Mouse (Mus musculus) lung, postnatal 0 days (tissue): ENCODE measurements around the gene Celf2. TPM values are rescaled to one million over a fixed set of nuclear protein-coding genes. Genes with fewer than 3 reads are reported as not detected.

ENCODE experiments used
- ATAC-seq: fragments of 200-750 bp; cut with Nextera tagmentation; 2 replicates; pipeline ENCODE4 v1.8.0; 2017; ENCODE audit warnings: moderate library complexity
- DNase-seq: peaks from one replicate; pipeline ENCODE4 v3.0.0-alpha.2; 2016; ENCODE audit warnings: low spot score
- H3K27ac ChIP-seq: fragments of 300-500 bp; sonication (generic); 2 replicates; pipeline ENCODE4 v1.5.1; 2014; ENCODE audit warnings: antibody characterized with exemption, mild to moderate bottlenecking, low read length, mixed read lengths
- H3K27me3 ChIP-seq: fragments of 300-500 bp; sonication (generic); replicated peaks from 2 replicates; pipeline ENCODE4 v1.6.1; 2014; ENCODE audit warnings: low read length, mixed read lengths; ENCODE audit not compliant: insufficient read depth
- H3K36me3 ChIP-seq: fragments of 300-500 bp; sonication (generic); 2 replicates; pipeline ENCODE4 v1.6.1; 2014; ENCODE audit warnings: low read length, mixed read lengths; ENCODE audit not compliant: insufficient read depth
- H3K4me1 ChIP-seq: fragments of 300-500 bp; sonication (generic); 2 replicates; pipeline ENCODE4 v1.6.1; 2014; ENCODE audit warnings: antibody characterized with exemption, low read depth, low read length, mixed read lengths; ENCODE audit not compliant: insufficient read depth
- H3K4me2 ChIP-seq: fragments of 300-500 bp; sonication (generic); replicated peaks from 2 replicates; pipeline ENCODE4 v1.6.1; 2014; ENCODE audit warnings: low read depth, mild to moderate bottlenecking, low read length, moderate library complexity, mixed read lengths
- H3K4me3 ChIP-seq: fragments of 300-500 bp; sonication (generic); 2 replicates; pipeline ENCODE4 v1.5.1; 2014; ENCODE audit warnings: low read depth, low read length
- H3K9ac ChIP-seq: fragments of 300-500 bp; sonication (generic); replicated peaks from 2 replicates; pipeline ENCODE4 v1.6.1; 2014; ENCODE audit warnings: low read depth, mild to moderate bottlenecking
- H3K9me3 ChIP-seq: fragments of 300-500 bp; sonication (generic); 2 replicates; pipeline ENCODE4 v1.6.1; 2016; ENCODE audit warnings: low read length, mixed read lengths
- CTCF ChIP-seq: IDR thresholded peaks from 2 replicates; pipeline ENCODE4 v1.5.1; 2016; ENCODE audit warnings: antibody characterized with exemption, mild to moderate bottlenecking
- EP300 ChIP-seq: IDR thresholded peaks from 2 replicates; pipeline ENCODE4 v1.6.1; 2016; ENCODE audit warnings: antibody characterized with exemption, mild to moderate bottlenecking, control low read depth
- WGBS: fragments of 180-500 bp; shearing (Covaris S2); extraction: QIAGEN DNeasy Blood & Tissue Kit; methylation state at CpG from one replicate; pipeline ENCODE4 v1.1.7; 2014; 5-methylcytosine and 5-hydroxymethylcytosine counted together
- polyA plus RNA-seq: library from polyadenylated mRNA; unstranded; fragments of >200 nt; fragmentation: Nextera tagmentation; extraction: Ambion mirVana; gene quantifications from 2 replicates; pipeline ENCODE4 v1.2.1, GENCODE M21; 2015

The Celf2 gene
- polyA plus RNA-seq, 1 experiment from 2014 or later = 49.6 TPM

GRCm38 (mm10) chr2:6573640-6574039 lies 935.7 kb downstream of the Celf2 start:
- Histone ChIP-seq H3K27me3 (no peaks in the 10 kb centered on the region), H3K4me3 (no peak overlapping the region), H3K9ac (no peak overlapping the region), H3K9me3 (no peaks in the 10 kb centered on the region), H3K4me2 (no peak overlapping the region), H3K36me3 (no peaks in the 10 kb centered on the region), H3K27ac (no peak overlapping the region), H3K4me1 (no peaks in the 10 kb centered on the region)
- TF ChIP-seq CTCF = no peak
- no peak for TF ChIP-seq EP300
- DNase-seq (peak; percentile 36), ATAC-seq (peak; percentile 60)
- 65% methylated on average over 2 of the region's 2 CpGs for WGBS

GRCm38 (mm10) chr2:6572976-6573375 lies 936.4 kb downstream of the Celf2 start:
- no peak overlapping the region for H3K4me2 ChIP-seq
- TF ChIP-seq CTCF = no peak
- TF ChIP-seq EP300 = no peak
- 78% methylated on average over 5 of the region's 5 CpGs for WGBS

GRCm38 (mm10) chr2:6569040-6569542 lies 940.3 kb downstream of the Celf2 start:
- 69% methylated on average over 1 of the region's 1 CpGs for WGBS
- no peaks in the 10 kb centered on the region for H3K9me3 ChIP-seq

More at GRCm38 (mm10) chr2:6572976-6573375, 936.4 kb downstream of the Celf2 start:
- no peak overlapping the region for H3K9ac ChIP-seq
- no peak for DNase-seq
- no peak for ATAC-seq
- no peaks in the 10 kb centered on the region for H3K27me3 ChIP-seq
- no peaks in the 10 kb centered on the region for H3K9me3 ChIP-seq
- no peaks in the 10 kb centered on the region for H3K4me1 ChIP-seq
- no peaks in the 10 kb centered on the region for H3K36me3 ChIP-seq
- H3K27ac ChIP-seq = no peak overlapping the region
- no peak overlapping the region for H3K4me3 ChIP-seq

GRCm38 (mm10) chr2:6565175-6565574 lies 944.2 kb downstream of the Celf2 start:
- Histone ChIP-seq H3K36me3 (peaks cover 4% of the 10 kb centered on the region; the same call in 1 of the 2 replicates), H3K4me3 (no peak overlapping the region), H3K27me3 (no peaks in the 10 kb centered on the region), H3K9ac (no peak overlapping the region), H3K4me1 (0 out of 2 replicates have a peak, but pooled peaks cover 3% of the 10 kb centered on the region), H3K27ac (no peak overlapping the region), H3K9me3 (no peaks in the 10 kb centered on the region), H3K4me2 (no peak overlapping the region)
- TF ChIP-seq CTCF = no peak
- no peak for TF ChIP-seq EP300
- 93% methylated on average over 3 of the region's 3 CpGs for WGBS
- ATAC-seq (no peak), DNase-seq (no peak)

More at GRCm38 (mm10) chr2:6569040-6569542, 940.3 kb downstream of the Celf2 start:
- DNase-seq = peak; percentile 24
- no peaks in the 10 kb centered on the region for H3K27me3 ChIP-seq
- 0 out of 2 replicates have a peak, but pooled peaks cover 3% of the 10 kb centered on the region for H3K4me1 ChIP-seq
- no peak overlapping the region for H3K9ac ChIP-seq
- no peak overlapping the region for H3K27ac ChIP-seq
- no peak overlapping the region for H3K4me2 ChIP-seq
- ATAC-seq = no peak
- H3K36me3 ChIP-seq = no peaks in the 10 kb centered on the region
- TF ChIP-seq CTCF (no peak), EP300 (no peak)
- H3K4me3 ChIP-seq = no peak overlapping the region

GRCm38 (mm10) chr2:6561337-6561736 lies 948.0 kb downstream of the Celf2 start:
- 95% methylated on average over 3 of the region's 3 CpGs for WGBS

GRCm38 (mm10) chr2:6560802-6561201 lies 948.6 kb downstream of the Celf2 start:
- DNase-seq = no peak
- Histone ChIP-seq H3K4me1 (no peaks in the 10 kb centered on the region), H3K4me2 (no peak overlapping the region), H3K27ac (no peak overlapping the region), H3K4me3 (no peak overlapping the region), H3K9ac (no peak overlapping the region), H3K27me3 (no peaks in the 10 kb centered on the region), H3K9me3 (no peaks in the 10 kb centered on the region), H3K36me3 (peaks cover 4% of the 10 kb centered on the region; the same call in 1 of the 2 replicates)
- WGBS = 98% methylated on average over 3 of the region's 3 CpGs
- no peak for TF ChIP-seq EP300
- TF ChIP-seq CTCF = no peak
- no peak for ATAC-seq

More at GRCm38 (mm10) chr2:6561337-6561736, 948.0 kb downstream of the Celf2 start:
- DNase-seq (no peak), ATAC-seq (no peak)
- Histone ChIP-seq H3K27ac (no peak overlapping the region), H3K4me2 (no peak overlapping the region), H3K27me3 (no peaks in the 10 kb centered on the region), H3K9me3 (no peaks in the 10 kb centered on the region), H3K4me3 (no peak overlapping the region), H3K4me1 (no peaks in the 10 kb centered on the region), H3K9ac (no peak overlapping the region), H3K36me3 (peaks cover 4% of the 10 kb centered on the region; the same call in 1 of the 2 replicates)
- TF ChIP-seq EP300 (no peak), CTCF (no peak)

- no peak overlapping the region for H3K4me3 ChIP-seq
- no peak for TF ChIP-seq EP300
- TF ChIP-seq CTCF = no peak
- WGBS = 81% methylated on average over 2 of the region's 2 CpGs
- H3K9me3 ChIP-seq = no peaks in the 10 kb centered on the region
- H3K9ac ChIP-seq = no peak overlapping the region
- DNase-seq = no peak
- no peak for ATAC-seq
- no peaks in the 10 kb centered on the region for H3K4me1 ChIP-seq
- H3K36me3 ChIP-seq = peaks cover 4% of the 10 kb centered on the region; the same call in 1 of the 2 replicates
- no peak overlapping the region for H3K4me2 ChIP-seq
- no peaks in the 10 kb centered on the region for H3K27me3 ChIP-seq
- no peak overlapping the region for H3K27ac ChIP-seq
These were observed 949.8 kb downstream of the Celf2 start for GRCm38 (mm10) chr2:6559581-6559980.
